Mouse (Mus musculus) liver, embryonic 16.5 days (tissue): Measurements from ENCODE around the gene Cwc25. TPM values are rescaled to one million over a fixed set of nuclear protein-coding genes. Genes with fewer than 3 reads are reported as not detected.

ENCODE experiments used
- ATAC-seq: fragments of 200-750 bp; cut with Nextera tagmentation; 2 replicates; pipeline ENCODE4 v1.8.0; 2017; ENCODE audit warnings: low read depth, mild to moderate bottlenecking, moderate number of reproducible peaks, moderate library complexity
- H3K27ac ChIP-seq: fragments of 300-500 bp; sonication (generic); 2 replicates; pipeline ENCODE4 v1.5.1; 2014; ENCODE audit warnings: mild to moderate bottlenecking, low read length
- H3K27me3 ChIP-seq: fragments of 300-500 bp; sonication (generic); 2 replicates; pipeline ENCODE4 v1.6.1; 2014; ENCODE audit warnings: low read depth, low read length, mixed read lengths; ENCODE audit not compliant: control insufficient read depth, insufficient read depth
- H3K36me3 ChIP-seq: fragments of 300-500 bp; sonication (generic); 2 replicates; pipeline ENCODE4 v1.6.1; 2014; ENCODE audit warnings: mild to moderate bottlenecking; ENCODE audit not compliant: control insufficient read depth, insufficient read depth
- H3K4me1 ChIP-seq: fragments of 300-500 bp; sonication (generic); 2 replicates; pipeline ENCODE4 v1.6.1; 2014; ENCODE audit warnings: low read depth, low read length, mixed read lengths; ENCODE audit not compliant: control insufficient read depth
- H3K4me2 ChIP-seq: fragments of 300-500 bp; sonication (generic); 2 replicates; pipeline ENCODE4 v1.6.1; 2014; ENCODE audit warnings: low read depth, low read length, mixed read lengths
- H3K4me3 ChIP-seq: fragments of 300-500 bp; sonication (generic); 2 replicates; pipeline ENCODE4 v1.5.1; 2014; ENCODE audit warnings: low read depth, mild to moderate bottlenecking, low read length
- H3K9ac ChIP-seq: fragments of 300-500 bp; sonication (generic); 2 replicates; pipeline ENCODE4 v1.6.1; 2014; ENCODE audit warnings: low read depth, low read length
- H3K9me3 ChIP-seq: fragments of 300-500 bp; sonication (generic); replicated peaks from 2 replicates; pipeline ENCODE4 v1.6.1; 2016; ENCODE audit warnings: low read length; ENCODE audit not compliant: control insufficient read depth
- WGBS: fragments of 180-500 bp; shearing (Covaris S2); extraction: QIAGEN DNeasy Blood & Tissue Kit; methylation state at CpG from one replicate; pipeline ENCODE4 v1.1.7; 2014; ENCODE audit not compliant: insufficient replicate concordance; 5-methylcytosine and 5-hydroxymethylcytosine counted together
- polyA plus RNA-seq: library from polyadenylated mRNA; unstranded; fragments of >200 nt; fragmentation: Nextera tagmentation; extraction: Ambion mirVana; gene quantifications from 2 replicates; pipeline ENCODE4 v1.2.1, GENCODE M21; 2015

The Cwc25 gene
- polyA plus RNA-seq, 1 experiment from 2014 or later, result 5.4 TPM

GRCm38 (mm10) chr11:97779968-97780701, 13.8 kb upstream of the Cwc25 start:
- Histone ChIP-seq H3K4me2 (peak overlapping the region; percentile 83), H3K4me1 (peaks cover 21% of the 10 kb centered on the region), H3K27ac (peak overlapping the region; percentile 48), H3K36me3 (peaks cover 46% of the 10 kb centered on the region), H3K9me3 (no peaks in the 10 kb centered on the region), H3K4me3 (peak overlapping the region; percentile 86), H3K27me3 (no peaks in the 10 kb centered on the region), H3K9ac (peak overlapping the region; percentile 90)
- ATAC-seq, result no peak
- WGBS, result 44% methylated on average over 2 of the region's 2 CpGs

GRCm38 (mm10) chr11:97778918-97779317, 12.6 kb upstream of the Cwc25 start:
- 80% methylated on average over 1 of the region's 1 CpGs for WGBS
- Histone ChIP-seq H3K27ac (no peak overlapping the region), H3K36me3 (peaks cover 46% of the 10 kb centered on the region), H3K9me3 (no peaks in the 10 kb centered on the region), H3K4me3 (no peak overlapping the region), H3K27me3 (no peaks in the 10 kb centered on the region), H3K4me1 (peaks cover 21% of the 10 kb centered on the region), H3K9ac (no peak overlapping the region), H3K4me2 (no peak overlapping the region)
- ATAC-seq, result no peak

GRCm38 (mm10) chr11:97777129-97777529, 10.8 kb upstream of the Cwc25 start:
- WGBS, result 41% methylated on average over 2 of the region's 2 CpGs
- H3K4me3 ChIP-seq, result no peak overlapping the region
- peaks cover 17% of the 10 kb centered on the region for H3K4me1 ChIP-seq
- no peak overlapping the region; the same call in 1 of the 2 replicates for H3K27ac ChIP-seq
- H3K36me3 ChIP-seq, result peaks cover 46% of the 10 kb centered on the region
- ATAC-seq, result peak; percentile 7; the same call in 1 of the 2 replicates
- no peaks in the 10 kb centered on the region for H3K9me3 ChIP-seq
- H3K4me2 ChIP-seq, result no peak overlapping the region
- no peaks in the 10 kb centered on the region for H3K27me3 ChIP-seq
- no peak overlapping the region for H3K9ac ChIP-seq

DNA sequence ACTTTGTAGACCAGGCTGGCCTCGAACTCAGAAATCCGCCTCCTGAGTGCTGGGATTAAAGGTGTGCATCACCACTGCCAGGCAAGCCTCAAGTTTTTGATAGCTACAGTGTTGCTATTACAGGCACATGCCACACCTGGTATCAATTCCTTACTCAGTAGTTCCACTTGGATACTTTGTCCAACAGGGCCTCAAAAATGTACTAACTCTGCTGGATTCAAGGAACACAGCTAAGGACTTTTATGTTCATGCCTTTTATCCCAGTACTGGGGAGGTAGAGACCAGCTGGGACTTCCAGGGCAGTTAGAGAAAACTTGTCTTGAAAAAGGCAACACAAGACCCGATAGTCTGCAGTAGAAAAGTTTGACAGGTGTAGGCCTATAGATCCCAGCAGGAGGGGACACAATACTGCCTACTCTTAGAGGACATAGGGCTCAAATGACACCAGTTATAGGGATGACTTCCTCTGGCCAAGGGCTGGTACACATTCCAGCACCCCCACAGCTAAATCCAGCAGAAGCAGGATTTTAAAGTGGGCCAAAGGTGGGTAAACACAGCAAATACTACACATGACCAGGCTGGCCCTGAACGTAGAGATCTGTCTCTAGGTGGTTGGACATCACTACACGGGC, 10.3 kb upstream of the Cwc25 start:
- ATAC-seq, result peak; percentile 47
- H3K27me3 ChIP-seq, result no peaks in the 10 kb centered on the region
- peaks cover 46% of the 10 kb centered on the region for H3K36me3 ChIP-seq
- H3K4me1 ChIP-seq, result peaks cover 17% of the 10 kb centered on the region
- no peak overlapping the region for H3K4me3 ChIP-seq
- 51% methylated on average over 5 of the region's 5 CpGs for WGBS
- H3K27ac ChIP-seq, result no peak overlapping the region; the same call in 1 of the 2 replicates
- no peak overlapping the region for H3K4me2 ChIP-seq
- no peak overlapping the region for H3K9ac ChIP-seq
- no peaks in the 10 kb centered on the region for H3K9me3 ChIP-seq

- no peak within 1 kb of the TSS for H3K4me2 ChIP-seq
- H3K9ac ChIP-seq, result no peak within 1 kb of the TSS
- no peaks in the 10 kb centered on the region for H3K9me3 ChIP-seq
- 50% methylated on average over 17 of the region's 17 CpGs for WGBS
- ATAC-seq, result no peak
- peaks cover 16% of the 10 kb centered on the region for H3K4me1 ChIP-seq
- H3K27ac ChIP-seq, result no peak within 1 kb of the TSS; the same call in 1 of the 2 replicates
- no peak within 1 kb of the TSS for H3K4me3 ChIP-seq
- no peaks in the 10 kb centered on the region for H3K27me3 ChIP-seq
- peaks cover 45% of the 10 kb centered on the region for H3K36me3 ChIP-seq
Observed at GRCm38 (mm10) chr11:97775808-97776496, 9.6 kb upstream of the Cwc25 start, which contains the start of gene 1700001P01Rik. TSS of gene 1700001P01Rik (minus strand) at chr11:97775918.

DNA sequence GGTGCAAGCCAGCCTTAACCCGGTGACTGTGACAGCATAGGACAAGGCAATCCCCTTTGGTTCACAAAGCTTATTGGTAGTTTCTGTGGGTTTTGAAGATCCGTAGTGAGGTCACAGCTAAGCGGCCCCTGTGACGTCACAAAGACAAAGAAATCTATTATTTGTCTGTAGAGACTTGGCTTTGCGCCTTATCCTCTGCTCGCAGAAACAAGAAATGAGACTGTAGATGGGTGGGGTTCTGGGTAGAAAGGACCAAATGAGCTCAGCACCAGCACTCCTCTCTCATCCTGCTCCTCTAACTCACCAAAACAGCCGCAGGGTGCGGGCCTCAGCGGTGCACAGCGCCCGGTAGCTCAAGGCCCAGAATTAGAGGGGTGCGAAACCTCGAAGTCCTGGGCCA, 8.8 kb upstream of the Cwc25 start:
- no peak overlapping the region for H3K4me3 ChIP-seq
- no peaks in the 10 kb centered on the region for H3K27me3 ChIP-seq
- ATAC-seq, result no peak
- no peaks in the 10 kb centered on the region for H3K9me3 ChIP-seq
- H3K4me1 ChIP-seq, result peaks cover 8% of the 10 kb centered on the region
- H3K27ac ChIP-seq, result no peak overlapping the region
- no peak overlapping the region for H3K4me2 ChIP-seq
- WGBS, result 74% methylated on average over 13 of the region's 13 CpGs
- no peak overlapping the region for H3K9ac ChIP-seq
- H3K36me3 ChIP-seq, result peaks cover 38% of the 10 kb centered on the region

DNA sequence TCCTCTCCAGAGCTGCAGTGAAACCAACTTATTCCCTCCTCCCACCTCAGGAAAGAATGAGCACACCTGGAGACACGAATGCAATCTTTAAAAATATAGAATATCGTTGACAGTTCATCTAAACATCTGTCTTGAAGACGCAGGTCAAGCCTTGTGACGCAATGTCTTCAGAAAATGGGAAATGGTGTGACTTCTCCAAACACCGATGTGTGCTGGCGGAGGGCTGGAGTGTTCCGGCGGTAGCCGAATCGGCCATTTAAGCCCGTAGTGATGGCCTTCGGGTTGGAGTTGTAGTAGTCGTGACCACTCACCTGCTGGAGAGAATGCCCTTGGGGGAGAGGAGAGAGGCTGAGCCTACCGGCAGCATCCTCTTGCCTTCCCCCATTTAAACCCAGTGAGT, 5.1 kb upstream of the Cwc25 start:
- no peaks in the 10 kb centered on the region for H3K9me3 ChIP-seq
- no peak for ATAC-seq
- no peaks in the 10 kb centered on the region for H3K4me1 ChIP-seq
- peaks cover 4% of the 10 kb centered on the region; the same call in 1 of the 2 replicates for H3K36me3 ChIP-seq
- 67% methylated on average over 14 of the region's 14 CpGs for WGBS
- H3K27me3 ChIP-seq, result no peaks in the 10 kb centered on the region; the same call in 1 of the 2 replicates
- H3K4me3 ChIP-seq, result no peak overlapping the region
- no peak overlapping the region for H3K4me2 ChIP-seq
- no peak overlapping the region for H3K9ac ChIP-seq
- no peak overlapping the region for H3K27ac ChIP-seq

DNA sequence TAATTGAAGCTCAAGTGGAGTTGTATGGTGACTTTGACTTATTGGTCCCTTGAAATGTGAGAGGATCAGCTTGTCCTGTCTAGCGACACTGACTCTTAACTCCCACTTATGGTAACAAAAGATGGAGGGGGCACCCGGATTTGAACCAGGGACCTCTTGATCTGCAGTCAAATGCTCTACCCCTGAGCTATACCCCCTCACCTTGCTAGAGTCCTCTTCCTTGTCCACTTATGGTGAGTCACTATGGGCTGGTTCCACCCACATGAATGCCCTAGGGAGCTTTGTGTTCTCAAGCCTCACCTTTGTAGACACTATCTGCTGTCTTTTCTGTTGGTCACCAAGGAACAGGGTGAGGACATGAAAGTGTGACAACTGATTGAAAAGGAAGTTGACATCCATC, 3.3 kb upstream of the Cwc25 start:
- no peaks in the 10 kb centered on the region; the same call in 1 of the 2 replicates for H3K27me3 ChIP-seq
- ATAC-seq, result no peak
- no peak overlapping the region for H3K4me3 ChIP-seq
- no peak overlapping the region for H3K27ac ChIP-seq
- H3K9ac ChIP-seq, result no peak overlapping the region
- no peaks in the 10 kb centered on the region for H3K9me3 ChIP-seq
- H3K4me1 ChIP-seq, result peaks cover 9% of the 10 kb centered on the region
- WGBS, result 9% methylated on average over 2 of the region's 2 CpGs
- no peaks in the 10 kb centered on the region for H3K36me3 ChIP-seq
- H3K4me2 ChIP-seq, result no peak overlapping the region

GRCm38 (mm10) chr11:97761638-97762037, 4.7 kb downstream of the Cwc25 start:
- no peaks in the 10 kb centered on the region for H3K9me3 ChIP-seq
- H3K4me1 ChIP-seq, result peaks cover 9% of the 10 kb centered on the region
- no peak overlapping the region for H3K9ac ChIP-seq
- H3K4me3 ChIP-seq, result no peak overlapping the region
- H3K27ac ChIP-seq, result no peak overlapping the region
- ATAC-seq, result no peak
- H3K27me3 ChIP-seq, result no peaks in the 10 kb centered on the region
- H3K4me2 ChIP-seq, result no peak overlapping the region
- peaks cover 30% of the 10 kb centered on the region for H3K36me3 ChIP-seq
